Mouse (Mus musculus) frontal cortex, adult 2 months (tissue): ENCODE results near the gene D630036H23Rik. TPM values are rescaled to one million over a fixed set of nuclear protein-coding genes. Genes with fewer than 3 reads are reported as not detected.

Experiments used
- DNase-seq, 2 experiments: peaks; one replicate each; pipeline ENCODE4 v3.0.0; 2022; ENCODE audit warnings: low spot score in 1 of 2; ENCODE audit errors: extremely low spot score in 1 of 2
- polyA plus RNA-seq: library from polyadenylated mRNA; depleted of rRNA; stranded (reverse); fragments of >200 nt; gene quantifications from 2 replicates; pipeline ENCODE4 v1.2.3, GENCODE M21; 2012; rRNA removed

The D630036H23Rik gene
- polyA plus RNA-seq = 0.44 and 0.71 TPM in 2 replicates

DNA sequence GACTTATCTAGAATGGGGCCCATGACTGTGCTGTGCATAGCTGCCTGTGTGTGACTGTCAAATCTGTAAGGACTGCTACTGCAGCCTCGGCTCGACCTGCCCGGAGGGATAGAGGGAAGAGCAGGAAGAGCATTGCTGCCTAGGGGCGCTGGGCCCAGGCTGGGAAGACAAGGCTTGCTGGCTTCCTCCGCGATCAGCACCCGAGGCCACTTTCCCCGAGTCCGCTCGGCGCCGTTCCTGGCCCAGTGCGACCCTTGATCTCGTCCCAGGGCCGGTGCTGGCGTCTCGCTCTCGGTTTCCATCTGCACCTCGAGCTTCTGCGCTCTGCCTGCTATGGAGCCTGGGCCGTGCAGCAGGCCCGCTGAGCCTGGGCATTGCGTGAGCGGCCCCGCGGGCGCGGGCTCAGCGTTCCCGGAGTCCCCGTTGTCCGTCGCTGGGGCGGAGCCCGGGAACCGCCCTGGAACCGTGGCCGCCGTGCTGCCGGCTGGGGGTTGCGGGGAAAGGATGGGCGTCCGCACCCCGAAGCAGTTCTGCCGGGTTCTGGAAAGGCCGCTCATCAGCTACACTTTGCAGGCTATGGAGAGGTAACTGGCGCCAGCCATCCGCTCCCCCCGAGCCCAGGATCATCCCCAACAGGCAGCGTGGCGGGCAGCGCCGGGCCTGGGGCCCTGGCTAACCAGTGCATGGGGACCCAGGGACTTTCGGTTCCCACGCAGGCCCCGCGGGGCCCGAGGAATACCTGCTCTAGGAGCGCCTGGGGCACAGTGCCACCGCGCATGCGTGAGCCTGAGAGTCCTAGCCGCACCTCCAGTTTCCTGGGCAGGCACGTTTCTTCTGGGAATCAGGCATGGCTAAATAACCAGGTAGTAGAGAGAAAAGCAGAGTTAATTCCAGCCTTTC, at the start of gene D630036H23Rik, which contains the start of gene Ispd:
Gene D630036H23Rik, minus strand, starts transcription at position 741 of the 900 bp plus-strand sequence.
Gene Ispd, plus strand, starts transcription at position 10 of the 900 bp plus-strand sequence.
- DNase-seq = peak; percentile 65 to 86

DNA sequence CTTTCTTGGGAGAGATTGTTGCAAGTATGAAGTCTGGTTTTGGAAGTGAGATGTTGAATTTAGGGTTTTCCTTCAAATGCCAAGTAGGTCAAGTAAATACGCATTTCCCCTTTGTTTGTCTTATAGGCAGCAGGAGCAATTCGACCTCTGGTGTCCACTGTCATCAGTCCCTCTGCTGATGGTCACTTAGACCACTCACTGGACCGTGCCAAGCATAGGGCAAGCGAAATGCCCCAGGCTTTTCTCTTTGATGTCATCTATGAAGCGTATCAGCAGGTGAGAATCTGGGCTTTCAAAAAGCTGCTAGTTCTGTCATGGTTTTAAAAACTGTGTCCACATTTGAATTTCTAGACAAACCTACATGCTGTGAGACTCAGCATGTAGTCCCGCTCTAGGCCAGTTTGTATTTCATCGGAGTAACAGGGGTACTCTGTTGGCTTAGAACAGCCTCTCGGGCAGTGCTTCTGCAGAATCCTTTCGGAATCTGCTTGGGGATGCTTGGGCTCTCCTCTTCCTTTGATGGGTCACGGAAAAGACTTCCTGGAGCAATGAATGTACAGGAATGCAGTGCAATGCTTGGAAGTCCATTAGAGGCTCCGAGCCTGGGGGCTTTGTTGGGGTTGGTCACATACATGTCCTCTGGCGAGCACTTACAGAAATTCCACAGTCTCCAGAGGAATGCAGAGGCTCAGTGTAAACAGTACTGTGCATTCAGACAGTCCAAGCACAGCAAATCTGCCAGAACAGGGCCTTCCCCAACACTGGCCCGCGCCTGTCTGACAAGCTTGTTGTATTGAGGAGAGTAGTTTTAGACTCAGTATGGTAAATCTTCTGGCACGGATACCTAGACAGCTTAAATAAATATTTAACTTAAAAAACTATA, 44.4 kb upstream of the D630036H23Rik start:
- DNase-seq = no peak

GRCm38 (mm10) chr12:36425258-36425657, 43.3 kb upstream of the D630036H23Rik start:
- no peak for DNase-seq

GRCm38 (mm10) chr12:36423677-36424076, 41.7 kb upstream of the D630036H23Rik start:
- no peak for DNase-seq

DNA sequence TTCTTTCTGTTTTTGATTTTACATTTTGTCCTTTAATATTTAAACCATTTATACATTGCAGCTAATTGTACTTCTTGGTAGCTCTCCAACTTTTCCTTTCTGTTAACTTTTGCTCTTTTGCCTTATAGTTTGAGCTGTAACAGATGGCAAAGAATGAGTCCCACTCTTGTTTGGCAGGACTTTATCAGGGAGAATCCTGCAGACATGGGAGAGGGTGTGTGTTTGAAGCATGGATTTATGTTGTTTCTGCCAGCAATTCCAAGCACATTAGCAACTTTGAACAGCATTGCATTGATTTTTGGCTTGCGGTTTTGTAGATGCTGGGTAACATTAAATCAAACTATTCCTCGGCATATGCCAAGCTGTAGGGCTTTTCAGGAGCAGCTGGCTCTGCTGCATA, 13.1 kb upstream of the D630036H23Rik start:
- peak in 1 of 2 experiments; percentile 20 for DNase-seq

DNA sequence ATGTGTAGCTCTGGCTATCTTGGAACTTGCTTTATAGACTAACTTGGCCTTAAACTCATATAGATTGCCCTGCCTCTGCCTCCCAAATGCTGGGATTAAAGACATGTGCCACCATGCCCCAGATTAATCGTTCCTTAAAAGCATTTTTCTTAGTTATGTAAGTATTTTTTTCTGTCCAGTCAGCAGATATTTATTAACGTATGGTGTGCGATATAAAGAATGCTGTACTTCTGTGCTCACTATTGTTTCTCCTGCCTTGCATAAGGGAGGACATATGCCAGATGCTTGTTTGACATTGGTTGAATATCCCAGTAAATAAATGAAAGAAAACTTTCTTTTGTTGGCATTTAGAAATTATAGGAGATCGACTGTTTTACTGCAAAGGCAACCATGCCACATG, 5.0 kb upstream of the D630036H23Rik start:
- no peak for DNase-seq

- DNase-seq = no peak
Observed at GRCm38 (mm10) chr12:36385386-36385785, 3.4 kb upstream of the D630036H23Rik start.

- no peak for DNase-seq
Observed at GRCm38 (mm10) chr12:36380806-36381205, 1.2 kb downstream of the D630036H23Rik start.

DNA sequence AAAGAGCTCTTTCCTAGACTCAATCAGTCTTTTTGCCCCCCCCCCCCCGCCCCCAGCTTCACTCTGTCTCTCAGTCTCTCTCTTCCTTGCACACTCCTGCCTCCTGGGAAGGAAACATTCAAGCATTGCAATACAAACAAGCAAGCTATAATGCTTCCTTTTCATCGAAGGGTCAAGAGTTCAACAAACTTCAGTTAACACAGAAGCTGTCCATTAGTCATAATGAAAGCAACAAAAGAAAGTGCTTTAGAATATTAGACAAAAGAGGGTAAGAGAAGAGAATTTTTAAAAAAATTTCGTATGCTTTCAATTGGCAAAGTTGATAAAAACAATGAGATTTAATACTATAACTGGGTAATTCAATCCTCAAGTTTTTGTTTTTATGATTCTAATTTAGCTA, 1.7 kb downstream of the D630036H23Rik start:
- DNase-seq = no peak

DNA sequence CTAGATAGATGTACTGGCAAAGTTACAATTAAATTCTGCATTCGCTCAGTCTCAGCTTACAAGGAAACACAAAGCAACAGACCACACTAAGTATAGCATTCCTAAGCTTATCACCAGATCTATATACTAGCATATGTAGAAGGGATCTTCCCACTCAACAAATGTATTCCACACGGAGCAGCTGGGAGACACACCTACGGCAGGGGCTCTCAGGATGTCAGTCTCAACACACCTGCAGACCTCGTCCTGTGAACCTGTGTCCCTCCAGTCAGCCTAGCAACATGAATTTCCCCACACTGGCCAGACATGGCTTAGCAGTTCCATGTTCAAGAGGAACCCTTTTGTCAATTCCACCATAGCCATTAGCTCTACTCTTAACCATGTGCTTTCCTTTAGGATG, 5.6 kb downstream of the D630036H23Rik start:
- DNase-seq = peak; percentile 14 to 29

- DNase-seq = no peak
Observed at GRCm38 (mm10) chr12:36373237-36373998, 8.6 kb downstream of the D630036H23Rik start.

DNA sequence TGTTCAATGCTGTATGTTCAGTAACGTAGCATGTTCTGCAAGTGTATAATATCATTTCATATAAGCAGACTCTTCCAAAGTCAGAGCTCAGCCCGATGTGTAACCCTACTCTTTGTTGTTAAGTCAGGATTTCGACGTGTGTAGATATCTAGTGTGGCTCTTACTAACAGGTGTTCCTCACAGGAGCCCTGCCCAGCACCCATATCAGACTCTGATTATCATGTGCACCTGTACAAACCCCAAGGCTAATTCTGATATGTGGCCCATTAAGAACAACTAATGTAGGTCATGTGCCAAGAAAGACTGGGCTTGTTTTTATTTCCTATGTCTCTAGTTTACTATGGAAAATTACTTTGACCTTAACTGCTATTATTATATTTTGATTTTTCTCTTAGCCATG, 18.0 kb downstream of the D630036H23Rik start:
- no peak for DNase-seq

DNA sequence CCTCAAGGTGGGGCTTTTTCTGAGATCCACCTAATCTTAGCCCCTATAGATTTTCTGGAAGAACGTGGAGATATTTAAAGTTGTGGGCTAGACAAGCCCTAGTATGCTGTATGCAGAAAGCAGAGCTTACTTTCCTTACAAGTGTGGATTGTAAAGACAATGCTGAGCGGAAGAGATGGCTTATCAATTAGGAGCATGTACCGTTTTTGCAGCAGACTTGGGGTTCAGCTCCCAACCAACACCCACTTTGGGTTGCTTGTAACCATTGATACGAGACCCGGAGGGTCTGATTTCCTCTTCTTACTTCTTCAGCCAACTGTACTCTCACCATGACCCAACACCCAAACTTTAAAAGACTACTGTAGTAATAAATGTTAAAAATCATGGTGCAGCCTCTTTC, 21.3 kb downstream of the D630036H23Rik start:
- no peak for DNase-seq

- no peak for DNase-seq
Observed at GRCm38 (mm10) chr12:36360064-36360463, 21.9 kb downstream of the D630036H23Rik start.

GRCm38 (mm10) chr12:36344131-36344530, 37.9 kb downstream of the D630036H23Rik start:
- DNase-seq = no peak

DNA sequence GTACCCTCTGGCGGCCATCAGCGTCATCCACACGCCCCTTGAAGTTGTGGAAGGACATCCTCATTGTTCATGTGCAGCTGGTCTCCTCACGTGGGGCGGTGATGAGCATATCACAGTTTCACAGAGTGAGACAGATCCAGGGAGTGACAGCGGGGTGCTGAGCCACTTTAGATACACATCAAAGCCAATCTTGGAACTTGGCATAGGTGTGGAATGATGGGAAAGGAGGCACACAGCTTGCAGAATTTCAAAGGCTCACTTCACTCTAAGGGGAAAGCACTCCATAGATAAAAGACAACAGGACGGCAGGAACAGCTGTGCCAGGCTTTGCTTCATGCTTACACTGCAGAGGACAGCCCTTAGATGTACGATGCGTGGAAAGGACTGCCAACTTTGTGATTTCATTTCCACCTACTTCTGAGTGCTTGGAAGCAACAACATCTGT, 48.1 kb downstream of the D630036H23Rik start:
- peak in 1 of 2 experiments; percentile 31 for DNase-seq

DNA sequence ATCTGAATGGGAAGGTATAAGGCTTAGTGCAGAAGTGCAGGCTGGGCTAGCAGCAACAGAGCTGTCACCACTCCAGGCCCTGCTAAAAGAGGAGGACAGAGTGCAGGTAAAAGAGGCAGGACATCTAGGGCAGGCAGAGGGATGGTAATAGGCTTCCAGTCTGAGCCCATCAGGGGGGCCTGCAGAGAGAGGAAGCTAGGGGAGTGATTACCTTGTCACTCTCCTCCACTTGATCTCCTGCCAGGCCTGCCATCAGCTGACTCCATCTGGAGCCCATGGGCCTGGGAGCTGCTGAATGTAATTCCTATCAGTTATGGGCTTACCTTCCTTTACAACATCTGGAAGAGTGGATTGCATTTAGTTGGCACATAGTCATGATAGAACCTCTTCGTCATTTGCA, 49.3 kb downstream of the D630036H23Rik start:
- DNase-seq = no peak
